Comparison of ENCODE assay signal across 21 mouse cellular contexts in the genomic region with DNA sequence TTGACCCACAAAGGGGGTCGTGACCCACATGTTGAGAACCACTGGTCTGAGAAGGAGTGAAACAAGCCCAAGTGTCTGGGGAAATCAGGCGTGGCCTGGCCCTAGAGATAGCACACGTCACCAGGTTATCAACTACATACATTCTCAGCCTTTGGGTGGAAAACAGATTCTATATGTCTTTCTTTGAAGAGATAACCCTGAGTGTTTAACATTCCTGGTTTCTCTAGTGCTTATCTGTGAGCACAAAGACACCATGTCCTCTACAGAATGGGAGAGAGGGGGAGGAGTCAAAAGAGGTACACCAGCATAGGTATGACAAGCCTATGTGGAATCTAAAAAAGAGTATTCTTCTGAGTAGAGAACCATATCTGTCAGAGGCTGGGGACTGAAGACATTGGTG. TPM values are rescaled to one million over a fixed set of nuclear protein-coding genes. Genes with fewer than 3 reads are reported as not detected.
DNase-seq lines count a peak whose midpoint lies in the region; ATAC-seq and TF ChIP-seq lines count a peak whose summit lies in the region.
"Had no signal": no experiment of that assay in that cellular context is flagged by ENCODE, and none has a peak within 500 bp of the region (broad histone marks: within the 10 kb centered on the region; RNA-seq: fewer than 3 reads in every experiment).

No protein-coding gene starts in this region.

- H3K27ac ChIP-seq in MEL (ENCODE audit: control insufficient read depth, low read depth, low read length), result no peak overlapping the region
- H3K27ac ChIP-seq: forebrain, embryonic 12.5 days; kidney, postnatal 0 days; layer of hippocampus, adult 2 months; limb, embryonic 12.5 days had no signal

- no peak for TF ChIP-seq RAD21 in MEL (IDR thresholded peaks at IDR 0.05; ENCODE audit: low read depth, low read length)

- H3K9me3 ChIP-seq in MEL (replicated peaks; ENCODE audit: insufficient read depth, low read length), result no peaks in the 10 kb centered on the region
- H3K9me3 ChIP-seq: forebrain, embryonic 12.5 days; limb, embryonic 12.5 days had no signal

- TF ChIP-seq CTCF in MEL (IDR thresholded peaks at IDR 0.05 in 2 of 3, conservative IDR thresholded peaks at IDR 0.05 in 1 of 3; ENCODE audit: control insufficient read depth in 1 of 3, insufficient read depth in 1 of 3, low read depth in 2 of 3, low read length in 3 of 3, poor library complexity in 1 of 3, severe bottlenecking in 1 of 3), result no peak

- DNase-seq in MEL (ENCODE audit: low read depth, low spot score), result peak; percentile 66
- DNase-seq in c-Kit-negative CD71-positive TER-119-positive erythroid progenitor cells, embryonic 14.5 days (ENCODE audit: low read depth, low spot score), result peak; percentile 43
- DNase-seq in liver, result peak; percentile 71
- no peak for DNase-seq in adrenal gland, postnatal 36 days
- DNase-seq in cerebellum, adult 11 months, result no peak
- DNase-seq in layer of hippocampus, postnatal 10 days (ENCODE audit: low spot score in 2 of 2), result no peak
- DNase-seq: adrenal gland, adult 8-10 months; cerebellum, adult 9-10 months; gastrocnemius, postnatal 36 days; thymus, adult 2 months had no signal

- peaks cover 0 to 10% of the 10 kb centered on the region in 2 experiments; a peak in 2 of 4 replicates for H3K27me3 ChIP-seq in MEL (ENCODE audit: control insufficient read depth in 1 of 2, insufficient read depth in 2 of 2, low read length in 2 of 2)
- H3K27me3 ChIP-seq: forebrain, embryonic 12.5 days; limb, embryonic 12.5 days had no signal

- no peaks in the 10 kb centered on the region for H3K79me2 ChIP-seq in MEL (ENCODE audit: control insufficient read depth, insufficient read depth, low read length, poor library complexity)

- H3K4me3 ChIP-seq in MEL (ENCODE audit: control insufficient read depth in 1 of 2, insufficient read depth in 1 of 2, low read depth in 2 of 2, low read length in 2 of 2), result no peak overlapping the region
- H3K4me3 ChIP-seq: forebrain, embryonic 12.5 days; layer of hippocampus, adult 2 months; limb, embryonic 12.5 days had no signal

- TF ChIP-seq POLR2A in MEL (IDR thresholded peaks at IDR 0.05; ENCODE audit: control insufficient read depth in 1 of 2, insufficient read depth in 1 of 2, low read depth in 1 of 2, low read length in 2 of 2, poor library complexity in 1 of 2), result no peak

- no peak overlapping the region for H3K9ac ChIP-seq in MEL (ENCODE audit: control insufficient read depth, low read depth, low read length, poor library complexity, severe bottlenecking)
- H3K9ac ChIP-seq: forebrain, embryonic 12.5 days; limb, embryonic 12.5 days had no signal

- ATAC-seq in megakaryocyte progenitor cell, adult 5-6 weeks (replicated peaks; ENCODE audit: poor library complexity), result peak; percentile 73
- ATAC-seq: inflammation-experienced regulatory T-cells, adult 6 months; midbrain, embryonic 16.5 days had no signal

- peak; percentile 89 to 93 for TF ChIP-seq EP300 in MEL (IDR thresholded peaks at IDR 0.05; ENCODE audit: low read depth in 1 of 2, low read length in 2 of 2)

- H3K36me3 ChIP-seq in MEL (ENCODE audit: control insufficient read depth in 1 of 2, insufficient read depth in 2 of 2, low read length in 2 of 2), result peaks cover 0 to 8% of the 10 kb centered on the region in 2 experiments; a peak in 2 of 4 replicates
- H3K36me3 ChIP-seq: forebrain, embryonic 12.5 days; limb, embryonic 12.5 days had no signal

- peaks cover 7 to 8% of the 10 kb centered on the region in 2 experiments; a peak in 3 of 4 replicates for H3K4me1 ChIP-seq in MEL (ENCODE audit: control insufficient read depth in 1 of 2, insufficient read depth in 2 of 2, low read length in 2 of 2)
- H3K4me1 ChIP-seq: forebrain, embryonic 12.5 days; limb, embryonic 12.5 days had no signal

TF ChIP-seq in MEL, 35 proteins besides CTCF, POLR2A, EP300 and RAD21:
- no peak for TF ChIP-seq MAFK (IDR thresholded peaks at IDR 0.05; ENCODE audit: borderline replicate concordance, low read depth, low read length)
- TF ChIP-seq KAT2A (conservative IDR thresholded peaks at IDR 0.05; ENCODE audit: low read depth, low read length), result no peak
- TF ChIP-seq TAL1 (IDR thresholded peaks at IDR 0.05; ENCODE audit: low read length), result peak; percentile 63
- peak; percentile 98 for TF ChIP-seq TCF12 (IDR thresholded peaks at IDR 0.05; ENCODE audit: low read depth, low read length)
- TF ChIP-seq SMC3 (IDR thresholded peaks at IDR 0.05; ENCODE audit: low read depth, low read length), result no peak
- TF ChIP-seq UBTF (IDR thresholded peaks at IDR 0.05; ENCODE audit: borderline replicate concordance, insufficient read depth, low read depth, low read length), result no peak
- TF ChIP-seq MAX (IDR thresholded peaks at IDR 0.05; ENCODE audit: low read length), result no peak
- TF ChIP-seq HCFC1 (IDR thresholded peaks at IDR 0.05; ENCODE audit: low read depth, low read length), result no peak
- no peak for TF ChIP-seq BHLHE40 (IDR thresholded peaks at IDR 0.05; ENCODE audit: borderline replicate concordance, low read depth, low read length)
- peak; percentile 81 for TF ChIP-seq ETS1 (IDR thresholded peaks at IDR 0.05; ENCODE audit: low read depth, low read length)
- TF ChIP-seq RCOR1 (IDR thresholded peaks at IDR 0.05; ENCODE audit: low read depth, low read length), result peak; percentile 89
- TF ChIP-seq POLR2AphosphoS2 (IDR thresholded peaks at IDR 0.05; ENCODE audit: low read length), result no peak
- no peak for TF ChIP-seq GABPA (IDR thresholded peaks at IDR 0.05; ENCODE audit: low read depth, low read length)
- no peak for TF ChIP-seq NRF1 (IDR thresholded peaks at IDR 0.05; ENCODE audit: insufficient read depth, low read depth, low read length, poor library complexity, severe bottlenecking)
- TF ChIP-seq USF2 (IDR thresholded peaks at IDR 0.05; ENCODE audit: borderline replicate concordance in 1 of 2, insufficient read depth in 1 of 2, low read depth in 1 of 2, low read length in 2 of 2), result no peak
- TF ChIP-seq MAZ (IDR thresholded peaks at IDR 0.05; ENCODE audit: low read depth, low read length), result no peak
- TF ChIP-seq ZMIZ1 (IDR thresholded peaks at IDR 0.05; ENCODE audit: low read depth, low read length), result no peak
- TF ChIP-seq MEF2A (IDR thresholded peaks at IDR 0.05; ENCODE audit: extremely low read depth, insufficient replicate concordance, low read depth, low read length, poor library complexity, severe bottlenecking), result no peak
- TF ChIP-seq MYC (IDR thresholded peaks at IDR 0.05; ENCODE audit: low read depth, low read length), result no peak
- no peak for TF ChIP-seq NELFE (IDR thresholded peaks at IDR 0.05; ENCODE audit: low read depth, low read length)
- TF ChIP-seq E2F4 (IDR thresholded peaks at IDR 0.05; ENCODE audit: borderline replicate concordance, low read depth, low read length), result no peak
- 0 out of 2 replicates have a peak, but pooled peaks have one; percentile 50 for TF ChIP-seq MXI1 (IDR thresholded peaks at IDR 0.05; ENCODE audit: low read depth, low read length)
- peak; percentile 90 for TF ChIP-seq GATA1 (IDR thresholded peaks at IDR 0.05; ENCODE audit: low read depth, low read length)
- no peak; the same call in 1 of the 2 replicates for TF ChIP-seq ZC3H11A (IDR thresholded peaks at IDR 0.05; ENCODE audit: low read depth, low read length)
- TF ChIP-seq CHD2 (IDR thresholded peaks at IDR 0.05; ENCODE audit: low read length), result no peak
- TF ChIP-seq CHD1 (IDR thresholded peaks at IDR 0.05; ENCODE audit: low read depth, low read length), result no peak
- TF ChIP-seq SIN3A (IDR thresholded peaks at IDR 0.05; ENCODE audit: low read length), result peak; percentile 39; the same call in 1 of the 2 replicates
TF ChIP-seq in MEL: peak in this region for 7.

RNA-seq across cellular contexts. Expression of a gene that starts 11.9 kb away (rescaled TPM):
- not detected in 2 replicates for total RNA-seq in MEL (2012; rRNA removed)
- polyA plus RNA-seq in MEL (2012; ENCODE audit: insufficient read depth in 1 of 2, insufficient read length in 2 of 2, low read depth in 1 of 2, low replicate concordance in 2 of 2, missing spikeins in 1 of 2), result not detected
- total RNA-seq in megakaryocyte progenitor cell, adult 5-6 weeks (2015), result not detected in 2 replicates
- total RNA-seq in megakaryocyte progenitor cell, adult 5-6 weeks (2017), result not detected in 2 replicates
- total RNA-seq in adrenal gland, postnatal 36 days (2021), result under 1 TPM in 1 of 2 experiments, not detected in 1; 0.36 TPM
- total RNA-seq in layer of hippocampus, postnatal 10 days (2021), result 10 to 100 TPM; 20.6 to 21.5 TPM
- total RNA-seq: ES-E14; gastrocnemius, postnatal 36 days; megakaryocyte, adult 5-6 weeks had no signal
- polyA plus RNA-seq: heart, embryonic 14.5 days; inflammation-experienced regulatory T-cells, adult 6 months; limb, embryonic 12.5 days had no signal

RNA-seq across cellular contexts. Expression of a gene that starts 14.9 kb away (rescaled TPM):
- not detected in 2 replicates for total RNA-seq in MEL (2012; rRNA removed)
- polyA plus RNA-seq in MEL (2012; ENCODE audit: insufficient read depth in 1 of 2, insufficient read length in 2 of 2, low read depth in 1 of 2, low replicate concordance in 2 of 2, missing spikeins in 1 of 2), result not detected
- total RNA-seq in megakaryocyte progenitor cell, adult 5-6 weeks (2015), result not detected in 2 replicates
- total RNA-seq in megakaryocyte progenitor cell, adult 5-6 weeks (2017), result not detected in 2 replicates
- total RNA-seq in adrenal gland, postnatal 36 days (2021), result not detected
- 1 to 10 TPM; 3.6 to 4.4 TPM for total RNA-seq in layer of hippocampus, postnatal 10 days (2021)
- total RNA-seq: adrenal gland, adult 8-10 months; ES-E14; gastrocnemius, postnatal 36 days; megakaryocyte, adult 5-6 weeks had no signal
- polyA plus RNA-seq: heart, embryonic 14.5 days; inflammation-experienced regulatory T-cells, adult 6 months; limb, embryonic 12.5 days; lung, embryonic 16.5 days had no signal

Comparison
In these comparisons a context has a peak if more than half of its experiments do, and no peak if none do; other contexts are left out.
1. DNase-seq: peak in MEL (single experiment), c-Kit-negative CD71-positive TER-119-positive erythroid progenitor cells, embryonic 14.5 days (single experiment) and liver (single experiment); none in adrenal gland, postnatal 36 days (0 of 2), cerebellum, adult 11 months (single experiment) and layer of hippocampus, postnatal 10 days (0 of 2).
2. RNA of a gene that starts 11.9 kb away (total RNA-seq): 20.6 to 21.5 TPM in layer of hippocampus, postnatal 10 days; 0.36 TPM in adrenal gland, postnatal 36 days, not detected in MEL and not detected in megakaryocyte progenitor cell, adult 5-6 weeks; every median in the first group is over 10 times any median in the second.